Mouse (Mus musculus): ENCODE measurements around the gene Gm4307. TPM values are rescaled to one million over a fixed set of nuclear protein-coding genes. Genes with fewer than 3 reads are reported as not detected.
"Not testable (repeated sequence)": the region's sequence is repeated elsewhere in the genome, so short reads cannot be mapped to it uniquely, and the experiment has no call there.

Gene Gm4307
- polyA plus RNA-seq (2015; fragmentation: Nextera tagmentation; extraction: Ambion mirVana) = not detected in 2 replicates

DNA sequence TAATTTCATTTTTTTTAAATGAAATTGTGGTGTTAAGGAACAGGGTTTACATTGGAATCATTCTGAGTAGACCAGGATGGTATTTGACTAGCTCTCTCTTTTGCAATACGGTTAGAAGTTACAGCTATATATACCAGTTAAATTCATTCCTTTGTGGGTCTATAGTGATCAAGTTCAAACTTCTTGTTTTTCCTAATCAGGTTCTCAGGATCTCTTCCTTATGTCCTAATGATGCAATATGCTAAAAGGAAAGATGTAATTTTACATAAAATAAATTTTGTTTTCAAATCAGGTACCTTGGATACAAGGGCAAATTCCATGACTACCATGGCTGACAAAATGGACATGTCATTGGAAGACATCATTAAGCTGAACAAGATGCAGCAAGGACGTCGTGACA, at the start of gene Gm4307:
Gene Gm4307 (plus strand): TSS at position 301 of the 400 bp plus-strand sequence.
- not testable (repeated sequence) for ATAC-seq; H3K9ac ChIP-seq (ENCODE audit: low read depth, low read length); H3K4me2 ChIP-seq (ENCODE audit: low read length); H3K27me3 ChIP-seq (replicated peaks; ENCODE audit: control insufficient read depth, insufficient read depth, low read length); H3K4me3 ChIP-seq (ENCODE audit: low read length); H3K4me1 ChIP-seq (ENCODE audit: control insufficient read depth, insufficient read depth, low read depth, low read length); H3K36me3 ChIP-seq (ENCODE audit: control insufficient read depth, insufficient read depth, low read length); H3K9me3 ChIP-seq (ENCODE audit: control insufficient read depth, low read length); H3K27ac ChIP-seq (ENCODE audit: low read depth, low read length)
- WGBS = no CpG with 5 or more reads among the region's 3 CpGs

DNA sequence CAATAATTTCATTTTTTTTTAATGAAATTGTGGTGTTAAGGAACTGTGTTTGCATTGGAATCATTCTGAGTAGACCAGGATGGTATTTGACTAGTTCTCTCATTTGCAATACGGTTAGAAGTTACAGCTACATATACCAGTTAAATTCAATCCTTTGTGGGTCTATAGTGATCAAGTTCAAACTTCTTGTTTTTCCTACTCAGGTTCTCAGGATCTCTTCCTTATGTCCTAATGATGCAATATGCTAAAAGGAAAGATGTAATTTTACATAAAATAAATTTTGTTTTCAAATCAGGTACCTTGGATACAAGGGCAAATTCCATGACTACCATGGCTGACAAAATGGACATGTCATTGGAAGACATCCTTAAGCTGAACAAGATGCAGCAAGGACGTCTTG, 25.8 kb upstream of the Gm4307 start, which contains the start of gene Gm4301:
Gene Gm4301 (plus strand): TSS at position 301 of the 400 bp plus-strand sequence.
- WGBS = no CpG with 5 or more reads among the region's 2 CpGs
- not testable (repeated sequence) for H3K9me3 ChIP-seq (ENCODE audit: control insufficient read depth, low read length); H3K4me1 ChIP-seq (ENCODE audit: control insufficient read depth, insufficient read depth, low read depth, low read length); H3K27ac ChIP-seq (ENCODE audit: low read depth, low read length); H3K4me2 ChIP-seq (ENCODE audit: low read length); H3K9ac ChIP-seq (ENCODE audit: low read depth, low read length); ATAC-seq; H3K36me3 ChIP-seq (ENCODE audit: control insufficient read depth, insufficient read depth, low read length); H3K4me3 ChIP-seq (ENCODE audit: low read length); H3K27me3 ChIP-seq (replicated peaks; ENCODE audit: control insufficient read depth, insufficient read depth, low read length)

DNA sequence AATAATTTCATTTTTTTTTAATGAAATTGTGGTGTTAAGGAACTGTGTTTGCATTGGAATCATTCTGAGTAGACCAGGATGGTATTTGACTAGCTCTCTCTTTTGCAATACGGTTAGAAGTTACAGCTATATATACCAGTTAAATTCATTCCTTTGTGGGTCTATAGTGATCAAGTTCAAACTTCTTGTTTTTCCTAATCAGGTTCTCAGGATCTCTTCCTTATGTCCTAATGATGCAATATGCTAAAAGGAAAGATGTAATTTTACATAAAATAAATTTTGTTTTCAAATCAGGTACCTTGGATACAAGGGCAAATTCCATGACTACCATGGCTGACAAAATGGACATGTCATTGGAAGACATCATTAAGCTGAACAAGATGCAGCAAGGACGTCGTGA, 20.6 kb upstream of the Gm4307 start, which contains the start of gene Gm4302:
Gene Gm4302 (plus strand): TSS at position 301 of the 400 bp plus-strand sequence.
- WGBS = no CpG with 5 or more reads among the region's 3 CpGs
- H3K27ac ChIP-seq (ENCODE audit: low read depth, low read length); H3K9ac ChIP-seq (ENCODE audit: low read depth, low read length); H3K4me1 ChIP-seq (ENCODE audit: control insufficient read depth, insufficient read depth, low read depth, low read length); H3K27me3 ChIP-seq (replicated peaks; ENCODE audit: control insufficient read depth, insufficient read depth, low read length); H3K9me3 ChIP-seq (ENCODE audit: control insufficient read depth, low read length); H3K36me3 ChIP-seq (ENCODE audit: control insufficient read depth, insufficient read depth, low read length); H3K4me3 ChIP-seq (ENCODE audit: low read length); H3K4me2 ChIP-seq (ENCODE audit: low read length); ATAC-seq: not testable (repeated sequence)

DNA sequence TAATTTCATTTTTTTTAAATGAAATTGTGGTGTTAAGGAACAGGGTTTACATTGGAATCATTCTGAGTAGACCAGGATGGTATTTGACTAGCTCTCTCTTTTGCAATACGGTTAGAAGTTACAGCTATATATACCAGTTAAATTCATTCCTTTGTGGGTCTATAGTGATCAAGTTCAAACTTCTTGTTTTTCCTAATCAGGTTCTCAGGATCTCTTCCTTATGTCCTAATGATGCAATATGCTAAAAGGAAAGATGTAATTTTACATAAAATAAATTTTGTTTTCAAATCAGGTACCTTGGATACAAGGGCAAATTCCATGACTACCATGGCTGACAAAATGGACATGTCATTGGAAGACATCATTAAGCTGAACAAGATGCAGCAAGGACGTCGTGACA, 15.5 kb upstream of the Gm4307 start, which contains the start of gene Gm4303:
Gene Gm4303 (plus strand): TSS at position 301 of the 400 bp plus-strand sequence.
- H3K4me1 ChIP-seq (ENCODE audit: control insufficient read depth, insufficient read depth, low read depth, low read length); H3K4me2 ChIP-seq (ENCODE audit: low read length); H3K4me3 ChIP-seq (ENCODE audit: low read length); H3K36me3 ChIP-seq (ENCODE audit: control insufficient read depth, insufficient read depth, low read length); H3K27me3 ChIP-seq (replicated peaks; ENCODE audit: control insufficient read depth, insufficient read depth, low read length); H3K9me3 ChIP-seq (ENCODE audit: control insufficient read depth, low read length); H3K9ac ChIP-seq (ENCODE audit: low read depth, low read length); ATAC-seq; H3K27ac ChIP-seq (ENCODE audit: low read depth, low read length): not testable (repeated sequence)
- no CpG with 5 or more reads among the region's 3 CpGs for WGBS

DNA sequence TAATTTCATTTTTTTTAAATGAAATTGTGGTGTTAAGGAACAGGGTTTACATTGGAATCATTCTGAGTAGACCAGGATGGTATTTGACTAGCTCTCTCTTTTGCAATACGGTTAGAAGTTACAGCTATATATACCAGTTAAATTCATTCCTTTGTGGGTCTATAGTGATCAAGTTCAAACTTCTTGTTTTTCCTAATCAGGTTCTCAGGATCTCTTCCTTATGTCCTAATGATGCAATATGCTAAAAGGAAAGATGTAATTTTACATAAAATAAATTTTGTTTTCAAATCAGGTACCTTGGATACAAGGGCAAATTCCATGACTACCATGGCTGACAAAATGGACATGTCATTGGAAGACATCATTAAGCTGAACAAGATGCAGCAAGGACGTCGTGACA, 10.3 kb upstream of the Gm4307 start, which contains the start of gene Gm4305:
Gene Gm4305 (plus strand): TSS at position 301 of the 400 bp plus-strand sequence.
- not testable (repeated sequence) for H3K4me3 ChIP-seq (ENCODE audit: low read length); H3K27ac ChIP-seq (ENCODE audit: low read depth, low read length); ATAC-seq; H3K27me3 ChIP-seq (replicated peaks; ENCODE audit: control insufficient read depth, insufficient read depth, low read length); H3K36me3 ChIP-seq (ENCODE audit: control insufficient read depth, insufficient read depth, low read length); H3K4me2 ChIP-seq (ENCODE audit: low read length); H3K9ac ChIP-seq (ENCODE audit: low read depth, low read length); H3K4me1 ChIP-seq (ENCODE audit: control insufficient read depth, insufficient read depth, low read depth, low read length); H3K9me3 ChIP-seq (ENCODE audit: control insufficient read depth, low read length)
- no CpG with 5 or more reads among the region's 3 CpGs for WGBS

DNA sequence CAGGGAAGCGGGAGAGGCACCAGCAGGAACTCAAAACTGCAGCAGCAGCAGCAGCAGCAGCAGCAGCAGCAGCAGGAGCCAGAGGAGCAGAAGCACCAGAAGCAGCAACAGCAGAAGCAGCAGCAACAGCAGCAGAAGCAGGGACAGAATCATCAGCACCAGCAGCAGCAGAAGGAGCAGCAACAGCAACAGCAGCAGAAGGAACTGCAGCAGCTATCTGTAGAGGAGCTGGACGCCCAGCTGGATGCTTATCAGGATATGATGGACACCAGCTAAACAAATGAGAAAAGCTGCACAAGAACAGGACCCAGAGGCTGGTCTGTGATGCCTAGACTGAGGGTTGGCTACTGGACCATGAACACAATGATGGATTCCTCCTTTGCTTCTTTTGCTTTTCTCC, 4.3 kb upstream of the Gm4307 start:
- WGBS = 69% methylated on average over 1 of the region's 2 CpGs
- H3K4me1 ChIP-seq (ENCODE audit: control insufficient read depth, insufficient read depth, low read depth, low read length); H3K4me3 ChIP-seq (ENCODE audit: low read length); H3K36me3 ChIP-seq (ENCODE audit: control insufficient read depth, insufficient read depth, low read length); H3K9ac ChIP-seq (ENCODE audit: low read depth, low read length); H3K27me3 ChIP-seq (replicated peaks; ENCODE audit: control insufficient read depth, insufficient read depth, low read length); H3K27ac ChIP-seq (ENCODE audit: low read depth, low read length); ATAC-seq; H3K9me3 ChIP-seq (ENCODE audit: control insufficient read depth, low read length); H3K4me2 ChIP-seq (ENCODE audit: low read length): not testable (repeated sequence)

DNA sequence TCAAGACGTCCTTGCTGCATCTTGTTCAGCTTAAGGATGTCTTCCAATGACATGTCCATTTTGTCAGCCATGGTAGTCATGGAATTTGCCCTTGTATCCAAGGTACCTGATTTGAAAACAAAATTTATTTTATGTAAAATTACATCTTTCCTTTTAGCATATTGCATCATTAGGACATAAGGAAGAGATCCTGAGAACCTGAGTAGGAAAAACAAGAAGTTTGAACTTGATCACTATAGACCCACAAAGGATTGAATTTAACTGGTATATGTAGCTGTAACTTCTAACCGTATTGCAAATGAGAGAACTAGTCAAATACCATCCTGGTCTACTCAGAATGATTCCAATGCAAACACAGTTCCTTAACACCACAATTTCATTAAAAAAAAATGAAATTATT, 21.3 kb downstream of the Gm4307 start, which contains the start of gene Gm4312:
Gene Gm4312 (minus strand): TSS at position 101 of the 400 bp plus-strand sequence.
- H3K4me2 ChIP-seq (ENCODE audit: low read length); H3K9me3 ChIP-seq (ENCODE audit: control insufficient read depth, low read length); H3K9ac ChIP-seq (ENCODE audit: low read depth, low read length); ATAC-seq; H3K27me3 ChIP-seq (replicated peaks; ENCODE audit: control insufficient read depth, insufficient read depth, low read length); H3K27ac ChIP-seq (ENCODE audit: low read depth, low read length); H3K4me1 ChIP-seq (ENCODE audit: control insufficient read depth, insufficient read depth, low read depth, low read length); H3K36me3 ChIP-seq (ENCODE audit: control insufficient read depth, insufficient read depth, low read length); H3K4me3 ChIP-seq (ENCODE audit: low read length): not testable (repeated sequence)
- WGBS = no CpG with 5 or more reads among the region's 2 CpGs

DNA sequence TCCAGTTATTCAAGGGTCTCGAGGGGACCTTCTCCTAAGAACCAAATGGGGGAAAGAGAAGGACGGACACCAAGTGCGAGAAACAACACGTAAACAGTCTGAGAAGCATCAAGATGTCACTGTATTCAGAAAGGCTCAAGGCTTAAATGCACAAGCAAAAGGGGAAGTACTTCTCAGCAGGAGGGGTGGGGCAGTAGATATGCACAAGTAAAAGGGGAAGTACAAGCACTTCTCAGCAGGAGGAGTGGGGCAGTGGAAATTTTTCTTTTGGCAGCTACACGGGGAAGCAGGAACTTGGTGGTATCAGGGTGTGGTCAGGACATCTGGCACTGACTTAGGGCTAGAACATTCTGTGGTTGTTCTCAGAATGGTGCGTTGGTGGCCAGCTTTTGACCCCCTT, 41.2 kb downstream of the Gm4307 start:
- H3K9ac ChIP-seq (ENCODE audit: low read depth, low read length); H3K4me3 ChIP-seq (ENCODE audit: low read length); H3K27me3 ChIP-seq (replicated peaks; ENCODE audit: control insufficient read depth, insufficient read depth, low read length); H3K27ac ChIP-seq (ENCODE audit: low read depth, low read length); H3K4me1 ChIP-seq (ENCODE audit: control insufficient read depth, insufficient read depth, low read depth, low read length); H3K9me3 ChIP-seq (ENCODE audit: control insufficient read depth, low read length); ATAC-seq; H3K4me2 ChIP-seq (ENCODE audit: low read length); H3K36me3 ChIP-seq (ENCODE audit: control insufficient read depth, insufficient read depth, low read length): not testable (repeated sequence)
- 82% methylated on average over 6 of the region's 6 CpGs for WGBS
